Mouse (Mus musculus): ENCODE results near the gene Pid1. TPM values are rescaled to one million over a fixed set of nuclear protein-coding genes. Genes with fewer than 3 reads are reported as not detected.
A peak's percentile ranks its signal among the peaks of the same experiment; 100 is the strongest.
"Not testable (repeated sequence)": the region's sequence is repeated elsewhere in the genome, so short reads cannot be mapped to it uniquely, and the experiment has no call there.

Pid1 gene
- total RNA-seq, 4 experiments from 2014 or later: 20.3 to 41.2 (median 29.3) TPM

DNA sequence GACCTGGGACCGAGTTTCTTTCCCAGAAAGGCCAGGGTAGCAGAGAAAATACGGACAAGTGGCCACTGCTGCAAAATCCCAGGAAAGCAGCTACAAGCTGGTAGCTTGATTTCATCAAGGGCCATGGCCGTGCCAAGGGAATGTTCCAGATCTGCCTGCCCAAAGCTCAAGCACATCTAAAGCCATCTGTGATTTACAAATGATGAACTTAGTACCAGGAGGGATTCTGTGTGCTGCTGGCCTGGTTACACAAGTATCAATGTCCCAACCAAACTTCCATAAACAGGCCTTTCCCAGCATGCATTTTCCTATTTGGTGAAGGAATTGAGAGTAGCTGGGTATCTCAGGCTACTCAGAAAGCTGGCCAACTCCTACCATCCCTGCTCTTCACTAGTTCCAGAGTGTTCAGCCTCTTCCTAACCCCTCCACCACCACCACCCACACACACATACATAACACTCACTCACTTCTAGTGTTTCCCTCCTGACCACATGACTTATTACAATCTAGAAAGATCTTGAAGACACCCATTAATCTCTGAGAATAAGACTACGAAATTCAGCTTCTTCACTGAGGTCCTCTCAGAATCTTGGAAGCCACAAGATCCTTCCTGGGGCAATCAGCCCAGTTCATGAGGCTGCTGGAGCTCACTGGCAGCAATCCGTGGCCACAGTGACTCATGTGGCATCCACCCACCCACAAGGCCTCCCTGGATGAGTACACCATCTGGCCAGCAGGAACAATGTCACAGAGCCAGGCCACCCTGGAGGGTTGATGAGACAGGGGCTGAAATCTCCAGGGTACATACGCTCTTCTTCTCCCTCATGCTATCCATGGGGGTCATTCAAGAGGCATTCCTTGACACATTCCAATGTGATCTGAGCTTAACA lies 4.1 kb downstream of the Pid1 start:
- peak; percentile 51 for DNase-seq

DNA sequence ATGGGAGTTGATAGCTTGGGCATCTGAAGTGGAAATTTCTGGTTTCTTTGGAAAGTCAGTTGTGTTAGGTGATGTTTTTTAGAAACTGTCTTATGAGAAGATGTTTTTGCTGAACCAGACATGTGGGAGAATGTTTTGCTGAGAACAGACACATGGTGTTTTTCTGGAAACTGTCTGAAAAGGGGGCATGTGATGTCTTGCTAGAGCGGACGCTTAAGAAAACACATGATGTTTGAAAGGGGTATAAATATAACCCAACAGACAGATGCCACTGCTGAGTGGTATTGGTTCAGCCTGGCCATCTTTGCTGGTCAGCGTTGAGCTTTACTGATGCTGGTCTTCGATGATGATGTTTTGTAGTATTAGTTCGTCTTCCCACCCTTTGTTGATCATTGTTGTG lies 6.8 kb downstream of the Pid1 start:
- DNase-seq: no peak

DNA sequence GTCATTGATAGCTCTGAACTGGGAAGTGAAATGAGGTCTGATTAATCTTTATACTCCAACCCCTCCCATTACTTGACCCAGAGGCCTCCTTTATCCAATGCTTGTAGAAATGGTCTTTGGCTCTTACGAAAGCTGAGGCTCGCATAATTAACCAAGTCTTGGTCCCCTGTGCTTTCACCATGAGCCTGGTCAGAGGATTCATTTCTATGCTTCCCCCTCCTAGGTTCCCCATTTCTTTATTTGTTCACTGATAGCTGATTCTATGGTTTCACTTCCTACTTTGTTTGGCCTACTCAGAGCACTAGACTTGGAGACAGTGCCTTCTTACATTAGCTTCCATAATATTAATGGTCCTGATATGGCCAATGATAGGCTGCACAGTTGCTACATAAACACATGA lies 13.7 kb downstream of the Pid1 start:
- DNase-seq: no peak

DNA sequence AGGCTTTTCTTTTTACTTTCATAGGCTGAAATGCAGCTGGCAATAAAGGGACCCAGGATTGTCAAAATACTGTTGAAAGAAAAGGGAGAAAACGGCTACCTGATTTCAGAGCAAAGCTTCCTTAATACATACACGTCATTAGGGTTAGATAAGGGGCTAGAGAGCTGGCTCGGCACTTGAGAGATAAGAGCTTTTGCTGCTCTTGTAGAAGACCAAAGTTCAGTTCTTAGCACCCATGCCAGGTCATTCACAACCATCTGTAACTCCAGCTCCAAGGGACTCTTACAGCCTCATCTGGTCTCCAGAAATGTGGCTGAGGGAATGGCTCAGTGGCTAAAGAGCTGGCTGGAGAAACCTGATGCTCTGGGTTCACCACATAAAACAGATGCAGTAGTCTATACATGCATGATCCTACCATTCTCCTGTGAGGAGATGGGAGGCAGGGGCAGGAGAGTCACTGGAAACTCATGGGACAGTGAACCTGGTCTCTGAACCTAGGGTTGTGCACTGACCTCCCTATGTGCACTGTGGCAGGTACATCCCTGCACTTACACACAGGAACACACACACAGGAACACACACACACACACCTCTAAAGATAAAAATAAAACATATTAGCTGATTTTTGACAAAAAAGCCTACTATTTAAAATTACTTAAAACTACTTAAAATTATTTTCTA lies 16.0 kb downstream of the Pid1 start:
- no peak for DNase-seq

DNA sequence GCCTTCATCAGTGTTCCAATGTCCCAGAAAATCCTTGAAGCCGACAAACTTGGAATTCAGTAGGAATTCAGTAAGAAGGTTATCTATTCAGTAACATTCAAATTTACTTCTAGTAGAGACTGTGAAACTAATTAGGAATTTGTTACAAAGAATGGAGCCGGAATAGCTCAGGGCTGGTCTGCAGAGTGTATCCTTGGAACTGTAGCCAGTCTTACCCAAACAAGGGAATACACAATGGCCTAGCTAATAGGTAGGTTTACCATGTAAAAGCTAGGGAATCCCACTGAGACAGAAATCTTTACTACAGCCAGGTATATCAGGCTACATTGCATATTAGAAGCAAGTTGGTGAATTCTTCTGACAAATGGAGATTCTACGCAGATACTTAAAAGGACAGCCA lies 31.2 kb downstream of the Pid1 start:
- DNase-seq: not testable (repeated sequence)

DNA sequence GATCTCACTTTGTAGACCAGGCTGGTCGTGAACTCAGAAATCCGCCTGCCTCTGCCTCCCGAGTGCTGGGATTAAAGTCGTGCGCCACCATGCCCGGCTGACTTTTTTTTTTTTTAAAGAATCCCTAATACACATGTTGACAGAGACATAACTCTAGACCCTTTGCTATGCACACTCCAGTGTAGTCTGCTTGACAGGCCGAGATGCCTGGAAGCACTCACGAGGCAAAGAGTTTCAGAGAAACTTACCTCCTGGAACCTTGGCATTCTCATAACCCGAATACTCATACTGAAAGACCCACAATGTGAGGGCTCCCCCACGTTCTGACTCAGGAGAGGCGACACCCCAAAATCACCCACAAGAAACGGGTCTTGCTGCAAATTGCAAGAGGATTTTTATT lies 32.1 kb downstream of the Pid1 start:
- not testable (repeated sequence) for DNase-seq

DNA sequence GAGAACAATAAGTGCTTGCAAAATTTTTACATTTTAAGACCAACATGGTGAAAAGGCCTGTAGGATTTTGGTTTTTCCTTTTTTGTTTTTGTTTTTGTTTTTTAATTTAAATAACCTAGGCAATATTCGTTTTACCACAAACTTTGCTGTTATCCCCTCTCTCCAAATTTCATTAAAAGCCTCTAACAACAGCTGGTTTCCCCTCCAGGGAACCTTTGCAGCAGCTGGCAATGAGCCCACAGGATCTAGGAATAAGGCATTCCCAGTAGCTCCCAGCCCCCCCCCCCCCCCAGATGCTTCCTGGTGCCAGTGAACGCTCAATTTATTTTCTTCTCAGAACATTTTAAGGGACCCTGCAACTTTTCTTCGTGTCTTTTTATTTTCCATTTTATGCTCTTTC lies 38.7 kb downstream of the Pid1 start:
- DNase-seq: no peak

DNA sequence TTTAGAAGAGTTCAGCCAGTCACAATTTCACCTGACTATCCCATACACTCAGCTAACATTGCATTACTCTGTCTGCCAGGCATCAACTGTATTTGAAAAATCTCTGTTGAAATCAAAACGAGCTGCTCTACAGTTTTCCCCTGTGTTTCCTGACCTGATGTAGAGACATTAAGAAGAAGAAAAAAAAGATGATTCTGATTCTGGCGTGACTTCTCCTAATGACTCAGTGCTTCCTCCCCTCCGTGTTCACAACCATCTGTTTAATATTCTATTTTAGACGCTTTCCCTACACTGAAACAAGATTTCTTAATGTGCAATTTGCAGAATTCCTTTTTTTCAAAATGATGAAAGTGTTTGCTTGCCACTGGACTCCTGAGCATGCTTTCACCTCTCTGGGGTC lies 42.7 kb downstream of the Pid1 start:
- no peak for DNase-seq

DNA sequence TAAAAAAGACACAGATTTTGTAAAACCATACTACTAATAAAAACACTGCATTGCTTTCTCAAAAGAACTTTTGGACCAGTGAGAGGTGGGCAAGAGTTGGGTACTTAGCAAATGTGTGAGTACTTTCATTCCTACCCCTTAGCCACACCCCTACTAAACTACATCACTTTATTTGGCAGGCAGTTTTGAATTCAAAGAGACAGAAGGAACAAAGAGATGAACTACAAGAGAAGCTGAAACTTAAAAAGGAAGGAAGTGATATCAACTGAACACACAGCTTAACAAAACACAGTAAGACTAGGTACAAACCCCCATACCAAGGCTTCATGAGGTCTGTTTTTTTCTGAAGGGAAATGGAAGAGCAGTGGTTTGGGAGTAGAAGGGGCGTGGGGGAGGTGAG lies 45.4 kb downstream of the Pid1 start:
- no peak for DNase-seq

DNA sequence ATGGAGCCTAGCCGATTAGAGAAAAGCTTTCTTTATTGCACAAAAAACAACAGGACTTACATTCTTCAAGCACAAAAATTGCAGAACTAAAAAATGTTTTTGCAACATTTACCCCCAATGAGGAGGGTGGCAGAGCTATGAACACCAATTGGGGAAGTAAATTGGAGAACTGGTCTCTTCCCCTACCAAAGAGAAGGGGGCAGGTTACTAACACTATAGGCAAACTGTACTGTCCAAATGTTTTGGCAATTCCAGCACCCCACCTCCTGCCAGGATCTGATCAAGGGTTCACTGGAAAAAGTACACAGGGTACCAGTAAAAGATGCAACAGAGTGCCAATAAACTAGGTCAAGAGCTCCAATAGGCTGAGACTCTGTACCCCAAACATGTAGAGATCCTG lies 46.2 kb downstream of the Pid1 start:
- no peak for DNase-seq

DNA sequence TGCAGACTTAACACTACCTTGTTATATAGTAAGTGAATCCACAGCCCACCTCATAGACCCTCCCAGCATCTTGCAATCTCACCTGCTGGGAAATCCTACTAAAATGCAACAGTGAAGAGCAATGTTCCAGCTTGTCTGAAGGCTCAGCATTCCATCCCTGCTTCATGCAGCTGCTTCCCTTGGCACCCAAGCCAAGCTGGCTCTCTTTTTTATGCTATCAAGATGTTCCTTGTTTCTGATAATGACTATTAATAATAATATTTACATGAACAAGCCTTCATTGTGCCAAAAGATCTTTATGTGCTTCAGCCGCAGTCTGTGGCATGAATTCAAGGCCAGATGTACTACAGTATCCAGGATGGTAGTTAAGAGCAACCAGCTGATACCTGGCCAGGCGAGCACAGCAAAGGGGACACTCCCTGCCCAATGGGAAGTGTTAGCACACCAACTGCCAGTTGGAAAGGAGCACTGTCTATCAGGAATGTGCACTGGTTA lies 54.0 kb downstream of the Pid1 start:
- no peak for DNase-seq

DNA sequence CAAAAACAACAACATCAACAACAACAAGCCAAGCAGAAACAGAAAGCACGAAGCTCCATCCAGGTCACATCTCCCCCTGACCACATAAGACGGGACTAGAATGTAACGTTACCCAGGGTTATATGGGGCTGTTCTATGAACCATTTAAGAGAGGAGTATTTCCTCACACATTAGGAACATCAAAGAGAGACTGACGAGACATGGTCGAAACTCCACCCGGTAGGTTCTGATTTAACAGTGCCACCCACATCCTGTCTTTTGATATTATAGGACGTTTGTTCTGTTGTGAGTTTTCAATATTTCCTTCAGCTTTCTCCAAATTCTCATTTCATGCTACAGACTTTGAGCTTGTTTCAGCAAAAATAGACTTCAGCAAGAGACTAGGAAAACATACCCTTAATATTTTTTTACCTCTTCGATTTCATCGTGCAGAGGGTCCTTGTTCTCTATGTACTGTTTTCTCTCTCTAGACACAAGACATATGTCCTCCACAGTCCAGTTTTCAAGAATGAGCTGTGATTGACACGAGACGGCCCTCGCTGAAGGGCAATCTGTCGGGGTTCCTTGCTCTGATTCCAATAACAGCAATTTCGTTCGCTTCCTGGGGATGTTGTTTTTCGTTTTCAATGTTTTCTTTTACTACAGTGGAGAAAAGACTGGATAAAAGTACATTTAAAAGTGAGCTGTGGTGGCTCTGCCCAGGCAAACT lies 58.1 kb downstream of the Pid1 start:
- no peak for DNase-seq

DNA sequence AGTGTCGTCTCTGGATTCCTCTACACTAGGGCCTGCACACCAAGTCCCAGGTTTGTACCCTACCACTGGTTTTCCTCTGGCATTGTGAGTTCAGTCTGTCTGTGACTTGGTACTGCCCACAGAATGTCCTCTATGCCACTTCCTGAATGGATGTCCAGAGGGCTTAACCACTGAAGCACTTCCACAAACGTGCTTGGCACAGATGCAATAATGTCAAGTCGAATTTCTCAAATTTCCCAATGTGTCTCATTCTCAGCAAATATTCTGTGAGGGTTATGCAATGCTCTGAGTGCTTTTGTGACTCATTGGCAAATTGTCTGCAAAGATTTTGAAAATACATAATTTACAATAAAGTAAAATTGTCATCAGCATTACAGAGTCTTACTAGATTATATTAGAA lies 61.2 kb downstream of the Pid1 start:
- peak; percentile 34 for DNase-seq

DNA sequence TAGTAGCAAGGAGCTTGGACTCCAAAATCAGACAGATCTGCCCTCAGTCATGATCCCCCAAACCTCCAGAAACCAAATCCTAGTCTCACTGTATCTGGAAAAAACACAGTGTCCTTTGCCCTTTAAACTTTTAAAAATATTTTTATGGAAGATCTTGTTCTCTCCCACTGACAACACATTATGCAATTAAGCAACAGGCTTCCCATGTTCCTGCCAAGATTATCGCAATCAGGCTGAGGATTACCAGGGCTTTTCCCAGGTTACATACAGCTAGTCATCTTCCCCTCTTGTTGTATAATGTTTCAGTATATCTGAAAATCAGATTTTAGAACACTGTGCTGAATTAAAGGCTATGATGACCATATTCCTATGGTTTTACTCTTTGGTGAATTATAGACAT lies 64.3 kb downstream of the Pid1 start:
- no peak for DNase-seq

DNA sequence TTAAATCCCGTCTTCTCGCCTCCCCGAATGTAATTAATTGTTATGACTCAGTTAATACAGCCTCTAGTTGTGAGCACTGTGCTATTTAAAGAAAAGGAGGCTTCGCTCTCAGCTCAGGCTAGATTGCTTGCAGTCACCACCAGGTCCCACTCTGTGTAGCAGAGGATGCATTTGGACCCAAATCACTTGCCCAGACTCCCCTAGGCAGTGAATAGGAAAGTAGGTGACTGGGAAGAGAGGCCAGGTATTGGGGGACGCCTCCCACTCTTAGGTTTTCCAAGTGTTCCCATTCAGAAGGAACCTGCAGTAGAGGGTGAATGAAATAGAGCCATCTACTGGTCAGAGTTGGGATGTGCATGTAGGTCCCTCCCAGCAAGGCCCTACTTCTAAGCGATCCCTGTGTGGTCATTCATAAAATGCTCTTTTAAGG lies 77.3 kb downstream of the Pid1 start:
- peak; percentile 36 for DNase-seq

DNA sequence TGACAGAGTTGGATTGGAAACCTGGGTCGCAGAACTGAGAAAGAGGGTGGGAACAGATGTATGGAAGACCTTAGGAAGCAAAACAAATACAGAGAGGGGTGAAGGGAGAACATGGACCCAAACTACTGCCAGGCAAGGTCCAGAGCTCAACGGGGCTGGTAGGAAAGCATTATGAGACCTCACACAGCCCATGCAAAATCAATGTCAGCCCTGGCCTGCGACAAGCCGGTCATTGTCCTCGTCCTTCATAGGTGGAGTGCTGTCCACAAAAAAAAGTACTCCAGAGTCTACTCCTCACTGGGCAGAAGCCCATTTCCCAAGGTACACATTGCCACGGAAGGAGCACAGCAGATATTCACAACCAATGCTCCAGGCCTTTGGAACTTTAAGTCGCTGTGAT lies 78.4 kb downstream of the Pid1 start:
- no peak for DNase-seq

DNA sequence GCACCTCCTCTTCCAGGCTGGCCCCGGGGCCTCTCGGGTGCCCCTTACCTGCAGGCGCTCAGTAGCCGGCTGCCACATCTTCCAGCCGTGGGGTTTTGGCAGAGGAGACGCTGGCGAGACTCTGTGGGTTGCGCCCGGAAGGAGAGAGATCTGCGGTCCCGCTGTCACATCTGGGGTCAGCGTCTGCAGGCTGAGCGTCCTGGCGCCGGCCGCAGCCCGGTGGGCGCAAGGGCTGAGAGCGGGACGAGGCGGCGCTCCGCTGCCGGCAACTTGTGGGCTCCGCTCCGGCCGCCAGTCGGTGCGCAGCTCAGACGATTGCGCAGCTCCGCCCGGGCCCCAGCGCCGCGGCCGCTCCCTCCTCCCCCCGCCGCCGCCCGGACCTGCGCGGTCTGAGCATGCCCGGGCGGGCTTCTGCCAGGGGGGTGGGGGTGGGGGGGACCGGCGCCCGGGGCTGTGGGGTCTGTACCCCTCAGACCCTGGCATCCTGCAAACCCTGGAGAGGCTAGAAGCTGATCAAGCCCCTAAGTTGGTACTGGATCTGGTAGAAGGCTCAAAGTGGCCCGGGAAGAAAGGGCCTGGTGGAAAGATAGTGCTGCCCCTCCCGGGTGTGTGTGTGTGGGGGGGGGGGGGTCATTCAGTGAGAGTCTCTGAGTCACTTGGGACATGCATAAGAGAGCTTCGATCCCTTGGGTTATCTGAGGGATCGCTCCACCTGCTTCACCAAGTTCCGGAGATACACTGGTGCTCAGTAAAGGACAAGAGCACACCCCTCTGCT lies 79.5 kb downstream of the Pid1 start:
- peak; percentile 32 for DNase-seq

DNA sequence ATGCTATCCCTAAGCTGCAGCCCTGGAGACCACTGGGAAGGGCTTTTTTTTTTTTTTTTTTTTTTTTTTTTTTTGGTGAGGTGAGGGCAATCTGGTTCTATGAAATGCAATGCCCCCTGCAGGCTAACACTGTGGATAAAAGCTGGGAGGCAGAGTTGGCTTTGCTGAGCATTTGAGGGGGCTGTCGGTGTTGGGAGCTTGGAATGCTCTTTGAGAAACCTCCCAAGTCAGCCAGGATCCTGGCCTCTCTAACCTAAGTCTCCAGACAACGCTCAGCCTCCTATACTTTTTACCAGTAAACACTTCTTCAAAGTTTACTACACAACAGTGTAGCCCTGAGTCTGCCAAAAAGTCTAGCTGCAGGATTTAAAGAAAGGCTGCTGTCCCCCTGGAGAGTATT lies 80.9 kb downstream of the Pid1 start:
- DNase-seq: no peak

DNA sequence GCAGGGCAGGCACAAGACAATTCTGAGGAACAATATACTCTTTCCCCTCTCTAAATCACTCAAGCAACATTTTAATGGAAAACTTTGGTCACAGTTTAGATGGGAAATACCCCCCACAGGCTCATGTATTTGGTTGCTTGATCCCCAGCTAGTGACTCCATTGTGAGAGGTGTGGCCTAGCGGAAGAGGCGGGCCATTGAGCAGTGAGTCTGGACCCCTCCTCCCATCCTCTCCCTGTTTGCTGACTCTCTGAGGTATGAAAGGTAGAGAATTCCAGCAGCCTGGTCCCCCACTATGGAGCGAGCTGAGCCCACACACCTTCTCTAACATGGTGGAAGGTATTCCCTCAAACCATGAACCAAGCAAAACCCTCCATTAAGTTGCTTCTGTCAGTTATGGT lies 83.8 kb downstream of the Pid1 start:
- DNase-seq: no peak

DNA sequence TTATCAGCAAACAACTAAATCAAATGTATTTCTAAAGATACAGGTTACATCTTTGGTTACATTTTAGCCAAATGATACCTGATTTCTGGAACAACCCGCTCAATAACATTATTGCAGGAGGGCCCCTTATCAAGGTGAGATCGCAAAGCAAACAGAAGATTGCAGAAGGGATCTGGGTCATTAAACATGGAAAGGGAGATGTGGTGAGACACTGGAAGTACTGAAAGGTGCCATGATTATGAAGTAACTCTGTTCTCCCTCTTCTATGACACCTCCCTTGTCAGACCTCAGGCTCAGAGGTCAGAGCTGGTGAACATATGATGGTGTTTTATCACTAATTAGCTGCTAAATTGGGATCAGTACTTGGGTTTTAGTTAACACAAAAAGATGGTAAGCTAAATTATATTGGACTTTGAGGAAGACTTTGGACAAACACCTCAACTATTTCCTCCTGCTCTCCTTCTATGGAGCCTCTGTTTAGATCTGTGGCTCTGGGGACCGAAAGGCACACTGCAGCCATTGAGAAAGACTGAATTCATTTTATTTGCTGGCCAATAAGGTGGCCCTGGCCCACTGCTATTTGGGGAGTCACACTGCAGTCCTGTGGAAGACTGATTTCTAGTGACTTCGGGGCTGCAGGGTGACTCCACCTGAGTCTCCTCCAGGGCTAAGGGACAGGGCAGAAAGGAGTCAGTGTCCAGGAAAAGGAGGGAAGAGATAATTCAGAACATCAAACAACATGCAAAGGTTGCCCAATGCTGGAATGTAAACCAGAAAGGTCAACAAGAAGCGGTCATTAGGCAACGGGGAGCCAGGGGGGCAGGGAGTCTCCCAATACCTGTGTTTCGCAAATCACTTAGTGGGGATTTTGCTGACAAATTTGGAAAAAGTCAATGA lies 85.4 kb downstream of the Pid1 start:
- DNase-seq: no peak

DNA sequence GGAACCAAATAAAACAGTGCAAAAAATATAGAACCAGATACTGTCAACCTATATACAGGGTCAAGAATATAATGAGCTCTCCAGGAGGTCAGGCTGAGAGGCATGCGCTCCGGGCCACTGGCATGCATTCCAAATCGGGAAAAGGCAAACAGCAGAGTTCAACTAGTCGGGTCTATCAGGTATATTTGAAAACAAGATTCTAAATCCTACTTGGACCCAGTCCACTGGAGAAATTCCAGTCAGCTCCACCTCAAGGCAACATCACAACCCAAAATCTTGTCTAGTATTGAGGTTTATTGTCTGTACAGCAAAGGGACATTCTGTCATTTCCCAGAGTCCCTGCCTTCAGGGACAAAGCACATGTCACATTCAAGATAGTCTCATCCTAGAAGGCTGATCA lies 91.0 kb downstream of the Pid1 start:
- DNase-seq: no peak

Data from adrenal gland, adult 8-10 months (tissue).